Mouse (Mus musculus): ENCODE results near the gene 6820408C15Rik.

DNA sequence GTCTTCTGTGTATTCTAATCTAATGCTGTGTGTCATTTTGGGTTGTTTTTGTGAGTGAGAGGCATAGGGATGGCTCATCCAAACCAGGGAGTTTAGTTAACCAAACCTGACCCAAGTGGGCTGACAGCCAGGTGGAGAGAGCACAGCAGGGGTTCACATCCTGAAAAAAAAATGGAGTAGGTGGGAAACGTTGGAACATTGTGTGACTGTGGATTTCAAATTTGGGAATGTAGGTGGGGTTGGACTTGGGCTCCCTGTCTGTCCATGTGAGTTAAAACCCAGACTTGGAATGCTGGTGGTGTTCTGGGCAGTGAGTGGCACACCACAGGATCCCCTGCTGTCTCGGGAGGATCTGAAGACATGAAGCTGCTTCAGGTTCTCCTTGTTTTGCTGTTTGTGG is 61.4 kb downstream of the 6820408C15Rik start, which contains the start of gene Defb20:
- TF ChIP-seq POLR2A (IDR thresholded peaks at IDR 0.05; ENCODE audit: low read depth, low read length) (no peak), CTCF (IDR thresholded peaks at IDR 0.05; ENCODE audit: extremely low read depth, insufficient read length, insufficient replicate concordance, low read depth, low read length) (no peak)
